Mouse (Mus musculus): ENCODE data around the gene 4921536K21Rik. TPM values are rescaled to one million over a fixed set of nuclear protein-coding genes. Genes with fewer than 3 reads are reported as not detected.
"Not testable (repeated sequence)": the region's sequence is repeated elsewhere in the genome, so short reads cannot be mapped to it uniquely, and the experiment has no call there.

The 4921536K21Rik gene
- total and polyA plus RNA-seq, 3 experiments: 0.21 to 0.61 TPM; not detected in 1

DNA sequence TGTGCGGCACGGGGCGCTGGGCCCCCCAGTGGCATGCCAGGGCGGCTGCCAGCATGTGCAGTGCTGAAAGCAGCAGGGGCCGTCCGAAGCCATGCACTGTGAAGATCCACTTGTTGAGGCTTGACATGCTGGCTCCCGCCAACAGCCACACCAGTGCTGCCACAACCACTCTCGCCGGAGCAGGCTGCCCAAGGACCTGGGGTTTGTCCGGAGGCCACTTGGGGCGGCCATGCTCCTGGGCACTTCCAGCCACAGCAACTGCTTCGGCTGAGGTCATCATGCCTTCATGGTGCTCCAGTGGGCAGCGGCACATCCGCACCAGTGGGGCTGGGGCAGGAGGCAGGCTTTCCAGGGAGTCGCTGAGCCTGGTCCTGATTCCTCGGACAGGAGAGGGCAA is 18.0 kb upstream of the 4921536K21Rik start:
- peak overlapping the region; percentile 61 to 83 (median 75) for H3K4me3 ChIP-seq (replicated peaks in 1 of 3; ENCODE audit: low read depth in 2 of 3, low read length in 2 of 3, poor library complexity in 1 of 3)
- in situ Hi-C loops (cut with MboI; ENCODE audit: low pct_ligation_motif_present, low pct_unique_long_range_greater_than_20kb, low sequenced_read_pairs) (loop anchor here (25.0 kb wide), 1 partner anchor 376 kb away; the partner anchor contains the start of gene Smtn), dilution Hi-C loops (cut with MboI; ENCODE audit: extremely low pct_ligation_motif_present, extremely low pct_unique_long_range_greater_than_20kb, low sequenced_read_pairs) (no loop called here)
- H3K27me3 ChIP-seq (replicated peaks): peaks cover 13% of the 10 kb centered on the region
- TF ChIP-seq MAX (IDR thresholded peaks at IDR 0.05; ENCODE audit: low read length): peak; percentile 73
- no peak for TF ChIP-seq JUND (conservative IDR thresholded peaks at IDR 0.05; ENCODE audit: low read depth, low read length)
- 0 out of 2 replicates have a peak, but pooled peaks have one; percentile 20 for TF ChIP-seq MEF2A (IDR thresholded peaks at IDR 0.05; ENCODE audit: borderline replicate concordance, low read depth, low read length)
- TF ChIP-seq POLR2AphosphoS2 (IDR thresholded peaks at IDR 0.05; ENCODE audit: low read depth, low read length): no peak
- TF ChIP-seq CTCF (conservative IDR thresholded peaks at IDR 0.05 in 1 of 2, IDR thresholded peaks at IDR 0.05 in 1 of 2; ENCODE audit: low read depth in 2 of 2, low read length in 2 of 2): peak in 1 of 2 experiments; percentile 34; a peak in 2 of 4 replicates
- 0 out of 2 replicates have a peak, but pooled peaks have one; percentile 21 for TF ChIP-seq TCF12 (IDR thresholded peaks at IDR 0.05; ENCODE audit: low read depth, low read length)
- peak; percentile 62 for TF ChIP-seq BHLHE40 (IDR thresholded peaks at IDR 0.05; ENCODE audit: low read depth, low read length)
- TF ChIP-seq PAX5 (IDR thresholded peaks at IDR 0.05; ENCODE audit: low read length): no peak
- no peaks in the 10 kb centered on the region for H3K79me2 ChIP-seq (replicated peaks; ENCODE audit: control insufficient read depth, extremely low read depth, insufficient read depth, poor library complexity, severe bottlenecking)
- H3K27ac ChIP-seq (ENCODE audit: insufficient read depth, low read depth): no peak overlapping the region
- H3K9ac ChIP-seq (ENCODE audit: insufficient read depth, low read depth): peak overlapping the region; percentile 65
- peaks cover 0 to 8% of the 10 kb centered on the region in 2 experiments for H3K36me3 ChIP-seq (replicated peaks in 1 of 2; ENCODE audit: control insufficient read depth in 1 of 2, insufficient read depth in 1 of 2, low read length in 1 of 2)
- H3K9me3 ChIP-seq (replicated peaks; ENCODE audit: low read length): no peaks in the 10 kb centered on the region
- H3K4me2 ChIP-seq (ENCODE audit: insufficient read depth, low read depth, poor library complexity, severe bottlenecking): peak overlapping the region; percentile 80
- no peak for DNase-seq (ENCODE audit: extremely low read depth)
- peaks cover 36 to 55% of the 10 kb centered on the region in 2 experiments for H3K4me1 ChIP-seq (ENCODE audit: control insufficient read depth in 1 of 2, insufficient read depth in 2 of 2)

DNA sequence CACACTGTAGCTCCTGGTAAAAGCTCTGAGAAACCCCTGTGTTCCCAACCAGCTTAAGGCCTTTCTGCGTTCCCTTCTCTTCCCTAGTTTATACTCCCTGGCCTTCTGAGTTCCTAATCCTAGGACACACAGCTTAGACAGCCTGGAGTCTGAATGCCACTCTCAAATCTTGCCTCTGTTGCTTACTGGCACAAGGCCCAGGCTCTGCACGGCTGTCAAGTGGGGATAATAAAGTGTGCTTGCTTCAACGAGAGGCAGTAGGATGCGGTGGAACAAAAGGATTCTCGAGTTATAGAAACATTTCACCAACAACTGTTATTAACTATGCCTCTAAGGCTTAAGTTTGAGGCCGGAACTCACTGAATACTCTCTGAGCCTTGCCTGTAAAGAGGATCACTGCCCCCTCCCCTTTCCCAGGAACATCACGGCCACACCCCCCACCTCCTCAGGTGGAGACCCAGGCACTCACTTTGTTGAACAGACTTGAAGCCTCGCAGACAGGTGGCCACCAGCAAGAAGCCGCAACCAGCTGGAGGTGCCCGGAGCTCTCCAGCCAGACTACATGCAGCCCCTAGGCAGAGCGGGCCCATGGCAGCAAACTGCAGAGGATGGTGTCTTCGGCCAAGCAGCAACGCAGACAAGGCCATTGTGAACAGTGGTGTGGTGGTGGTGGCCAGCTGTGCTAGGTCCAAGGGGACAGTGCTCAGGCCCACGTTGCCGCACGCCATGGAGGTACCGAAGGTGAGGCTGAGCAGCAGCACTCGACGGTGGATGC is 17.4 kb upstream of the 4921536K21Rik start:
- peak overlapping the region in 2 of 3 experiments; percentile 21 to 75 for H3K4me3 ChIP-seq (replicated peaks in 1 of 3; ENCODE audit: low read depth in 2 of 3, low read length in 2 of 3, poor library complexity in 1 of 3)
- TF ChIP-seq EP300 (IDR thresholded peaks at IDR 0.05; ENCODE audit: low read length) (peak; percentile 10; the same call in 1 of the 2 replicates), KAT2A (IDR thresholded peaks at IDR 0.05; ENCODE audit: insufficient replicate concordance, low read length) (no peak)
- H3K79me2 ChIP-seq (replicated peaks; ENCODE audit: control insufficient read depth, extremely low read depth, insufficient read depth, poor library complexity, severe bottlenecking): no peaks in the 10 kb centered on the region
- H3K36me3 ChIP-seq (replicated peaks in 1 of 2; ENCODE audit: control insufficient read depth in 1 of 2, insufficient read depth in 1 of 2, low read length in 1 of 2): peaks cover 4 to 14% of the 10 kb centered on the region in 2 experiments
- H3K9ac ChIP-seq (ENCODE audit: insufficient read depth, low read depth): no peak overlapping the region
- H3K9me3 ChIP-seq (replicated peaks; ENCODE audit: low read length): no peaks in the 10 kb centered on the region
- H3K4me1 ChIP-seq (ENCODE audit: control insufficient read depth in 1 of 2, insufficient read depth in 2 of 2): peaks cover 36 to 55% of the 10 kb centered on the region in 2 experiments
- no peak for DNase-seq (ENCODE audit: extremely low read depth)
- peak overlapping the region; percentile 80 for H3K4me2 ChIP-seq (ENCODE audit: insufficient read depth, low read depth, poor library complexity, severe bottlenecking)
- in situ Hi-C loops (cut with MboI; ENCODE audit: low pct_ligation_motif_present, low pct_unique_long_range_greater_than_20kb, low sequenced_read_pairs) (loop anchor here (25.0 kb wide), 1 partner anchor 375 kb away; the partner anchor contains the start of gene Smtn), dilution Hi-C loops (cut with MboI; ENCODE audit: extremely low pct_ligation_motif_present, extremely low pct_unique_long_range_greater_than_20kb, low sequenced_read_pairs) (no loop called here)
- H3K27ac ChIP-seq (ENCODE audit: insufficient read depth, low read depth): no peak overlapping the region
- H3K27me3 ChIP-seq (replicated peaks): peaks cover 13% of the 10 kb centered on the region

DNA sequence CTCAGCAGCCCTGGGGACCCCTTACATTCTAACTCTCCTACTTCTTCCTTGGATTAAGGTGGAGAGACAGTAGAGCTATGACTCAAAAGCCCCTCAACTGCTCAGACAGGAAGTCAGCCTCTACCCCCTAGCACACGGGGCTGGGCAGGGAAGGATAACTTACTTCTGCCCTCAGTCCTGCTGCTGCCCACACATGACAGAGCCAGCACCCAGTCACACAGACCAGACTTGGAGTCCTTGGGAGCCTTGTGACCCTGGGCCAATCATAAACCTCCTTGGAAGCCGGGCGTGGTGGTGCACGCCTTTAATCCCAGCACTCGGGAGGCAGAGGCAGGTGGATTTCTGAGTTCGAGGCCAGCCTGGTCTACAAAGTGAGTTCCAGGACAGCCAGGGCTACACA is 16.5 kb upstream of the 4921536K21Rik start:
- peaks cover 13% of the 10 kb centered on the region for H3K27me3 ChIP-seq (replicated peaks)
- H3K36me3 ChIP-seq (replicated peaks in 1 of 2; ENCODE audit: control insufficient read depth in 1 of 2, insufficient read depth in 1 of 2, low read length in 1 of 2): peaks cover 11 to 22% of the 10 kb centered on the region in 2 experiments
- H3K27ac ChIP-seq (ENCODE audit: insufficient read depth, low read depth); dilution Hi-C loops (cut with MboI; ENCODE audit: extremely low pct_ligation_motif_present, extremely low pct_unique_long_range_greater_than_20kb, low sequenced_read_pairs); H3K79me2 ChIP-seq (replicated peaks; ENCODE audit: control insufficient read depth, extremely low read depth, insufficient read depth, poor library complexity, severe bottlenecking); H3K9ac ChIP-seq (ENCODE audit: insufficient read depth, low read depth); H3K9me3 ChIP-seq (replicated peaks; ENCODE audit: low read length); DNase-seq (ENCODE audit: extremely low read depth): not testable (repeated sequence)
- peak overlapping the region; percentile 3 to 16 (median 7) for H3K4me3 ChIP-seq (replicated peaks in 1 of 3; ENCODE audit: low read depth in 2 of 3, low read length in 2 of 3, poor library complexity in 1 of 3)
- in situ Hi-C loops (cut with MboI; ENCODE audit: low pct_ligation_motif_present, low pct_unique_long_range_greater_than_20kb, low sequenced_read_pairs): loop anchor here (25.0 kb wide), 1 partner anchor 374 kb away; the partner anchor contains the start of gene Smtn
- H3K4me2 ChIP-seq (ENCODE audit: insufficient read depth, low read depth, poor library complexity, severe bottlenecking): peak overlapping the region; percentile 26; the same call in 1 of the 2 replicates
- H3K4me1 ChIP-seq (ENCODE audit: control insufficient read depth in 1 of 2, insufficient read depth in 2 of 2): peaks cover 28 to 50% of the 10 kb centered on the region in 2 experiments

Measured in CH12.LX (cell line).